Mouse (Mus musculus): ENCODE results near the gene Bmper.
A peak's percentile ranks its signal among the peaks of the same experiment; 100 is the strongest.

The Bmper gene

GRCm38 (mm10) chr9:23295569-23295968, 72.7 kb downstream of the Bmper start:
- DNase-seq (ENCODE audit: inconsistent age in 2 of 2, low spot score in 1 of 2) = no peak

GRCm38 (mm10) chr9:23297491-23298170, 74.8 kb downstream of the Bmper start:
- DNase-seq (ENCODE audit: inconsistent age in 2 of 2, low spot score in 1 of 2) = no peak

DNA sequence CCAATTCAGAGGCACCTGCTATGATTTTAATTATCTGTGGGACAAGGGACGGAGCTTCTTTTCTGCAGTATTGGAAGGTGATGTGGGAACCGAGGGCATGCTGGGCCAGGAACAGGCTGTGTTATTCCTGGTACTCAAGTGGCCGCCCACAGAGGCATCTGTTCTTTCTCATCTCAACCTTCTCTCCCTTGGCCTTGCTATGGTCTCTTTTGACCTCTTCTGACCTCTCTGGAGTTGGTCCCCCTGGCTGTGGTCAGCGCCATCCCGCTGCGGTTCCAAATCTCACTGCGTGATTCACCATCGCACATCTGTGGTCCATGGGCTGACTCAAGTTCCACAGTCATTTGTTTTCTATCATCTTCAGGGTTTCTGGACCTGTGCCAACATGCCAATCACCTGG, 77.5 kb downstream of the Bmper start:
- no peak for DNase-seq (ENCODE audit: inconsistent age in 2 of 2, low spot score in 1 of 2)

DNA sequence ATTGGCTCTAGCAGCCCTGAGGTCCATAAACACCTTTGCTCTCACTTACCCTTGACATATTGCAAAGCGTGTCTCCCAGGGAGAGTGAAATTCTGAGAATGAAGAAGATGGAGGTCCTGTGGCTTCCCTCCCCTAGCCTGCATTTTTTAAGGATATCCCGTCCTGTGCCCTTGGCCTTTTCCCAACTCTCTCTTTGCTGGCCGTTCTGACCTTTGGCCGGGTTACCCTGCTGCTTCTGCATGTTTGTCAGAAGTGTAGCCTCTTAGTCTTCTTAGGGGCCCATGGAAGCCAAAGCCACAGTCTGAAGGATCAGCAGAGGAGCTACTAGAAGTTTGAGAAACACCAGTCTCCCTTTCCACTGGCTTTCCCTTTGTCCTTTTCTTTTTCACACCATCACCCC, 82.8 kb downstream of the Bmper start:
- peak; percentile 33 to 61 for DNase-seq (ENCODE audit: inconsistent age in 2 of 2, low spot score in 1 of 2)

DNA sequence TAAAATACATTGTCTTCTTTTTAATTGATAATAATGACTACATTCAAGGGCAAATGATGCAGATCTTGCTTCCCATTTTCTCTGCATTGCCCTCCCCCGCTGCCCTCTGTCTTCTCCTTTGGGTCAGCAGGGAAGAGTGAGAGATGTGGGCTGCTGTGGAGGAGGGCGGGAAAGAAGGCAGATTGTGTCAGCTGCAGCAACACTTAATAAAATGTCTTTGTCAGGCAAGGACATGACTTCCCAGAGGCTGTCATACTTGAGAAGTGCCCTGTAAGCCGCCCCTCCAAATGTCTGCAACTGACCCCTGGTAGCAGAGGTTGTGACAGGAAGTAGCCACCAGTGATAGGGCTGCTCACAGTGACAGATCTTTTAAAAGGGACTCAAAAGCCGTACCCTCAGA, 83.3 kb downstream of the Bmper start:
- DNase-seq (ENCODE audit: inconsistent age in 2 of 2, low spot score in 1 of 2) = no peak

DNA sequence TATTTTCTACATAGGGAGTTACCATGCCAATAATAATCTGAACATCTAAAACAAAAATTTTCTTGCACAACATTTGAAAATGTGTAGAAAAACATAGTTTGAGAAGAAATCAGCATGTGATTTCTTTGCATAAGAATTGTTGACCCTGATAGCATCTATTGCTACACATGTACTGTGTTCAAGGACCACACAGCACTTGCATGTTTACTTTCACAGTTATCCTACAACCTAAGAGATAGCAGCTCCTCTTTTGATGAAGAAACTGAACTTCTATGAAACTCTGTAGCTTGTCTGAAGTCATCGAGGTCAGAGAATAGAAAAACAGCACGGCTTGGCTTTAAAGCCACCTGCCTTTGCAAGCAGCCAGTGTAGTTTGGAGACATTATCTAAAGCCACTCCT, 85.0 kb downstream of the Bmper start:
- DNase-seq (ENCODE audit: inconsistent age in 2 of 2, low spot score in 1 of 2) = no peak

DNA sequence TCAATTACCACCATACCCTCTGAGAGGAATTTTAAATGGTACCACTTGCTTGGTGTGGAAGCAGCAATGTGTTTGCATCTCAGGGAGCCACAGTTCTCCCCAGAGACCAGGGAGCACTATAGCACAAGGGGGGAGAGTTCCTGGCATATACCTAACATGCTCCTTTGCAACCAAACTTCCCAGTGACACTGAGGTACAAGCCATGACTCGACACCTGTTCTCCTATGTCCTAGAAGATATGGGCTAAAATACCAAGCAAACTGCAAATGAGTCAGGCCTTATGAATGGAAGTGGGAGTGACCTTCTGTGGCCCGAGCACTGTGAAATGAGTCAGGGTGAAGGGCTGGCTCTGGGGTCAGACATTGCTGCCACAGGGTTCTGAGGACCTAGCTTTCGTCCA, 88.1 kb downstream of the Bmper start:
- no peak for DNase-seq (ENCODE audit: inconsistent age in 2 of 2, low spot score in 1 of 2)

DNA sequence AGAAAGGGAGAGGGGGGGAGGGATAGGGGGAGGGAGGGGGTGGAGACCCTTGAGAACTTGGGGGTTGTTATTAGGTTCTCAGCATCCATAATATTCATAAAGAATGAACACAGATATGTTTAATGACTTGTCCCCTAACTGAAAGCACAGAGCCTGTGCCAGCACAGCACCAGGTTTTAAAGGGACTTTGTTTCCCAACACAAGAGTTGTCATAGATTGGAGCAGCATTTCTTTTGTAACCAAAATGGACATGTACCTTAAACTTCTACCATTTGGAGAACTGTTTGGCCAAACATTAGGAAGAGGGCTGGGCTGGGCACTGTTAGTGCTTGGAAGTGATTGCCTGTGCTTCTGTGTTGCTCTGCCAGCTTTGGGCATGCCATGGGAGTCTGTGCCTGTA, 89.1 kb downstream of the Bmper start:
- no peak for DNase-seq (ENCODE audit: inconsistent age in 2 of 2, low spot score in 1 of 2)

- no peak for DNase-seq (ENCODE audit: inconsistent age in 2 of 2, low spot score in 1 of 2)
These were observed 90.0 kb downstream of the Bmper start for GRCm38 (mm10) chr9:23312877-23313276.

- DNase-seq (ENCODE audit: inconsistent age in 2 of 2, low spot score in 1 of 2) = no peak
These were observed 92.9 kb downstream of the Bmper start for GRCm38 (mm10) chr9:23315631-23316330.

DNA sequence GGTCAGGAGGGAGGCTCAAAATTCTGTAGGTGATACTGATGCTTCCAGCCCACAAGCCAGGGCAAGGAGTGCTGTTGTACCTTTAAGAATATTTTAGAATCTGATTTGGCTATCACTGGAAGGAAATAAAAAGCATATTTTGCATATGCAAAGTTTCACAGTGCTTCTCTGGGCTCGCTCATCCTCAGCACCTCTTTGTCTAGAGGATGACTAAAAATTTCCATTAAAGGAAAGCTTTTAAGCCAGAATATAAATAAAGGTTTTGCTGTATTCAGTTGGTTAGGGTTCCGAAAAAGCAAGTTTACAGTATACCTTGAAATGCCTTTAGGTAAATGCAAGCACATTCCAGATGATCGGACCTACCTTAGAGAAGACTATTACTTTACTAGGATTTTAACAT, 105.0 kb downstream of the Bmper start:
- no peak for DNase-seq (ENCODE audit: inconsistent age in 2 of 2, low spot score in 1 of 2)

GRCm38 (mm10) chr9:23333041-23333622, 110.3 kb downstream of the Bmper start:
- DNase-seq (ENCODE audit: inconsistent age in 2 of 2, low spot score in 1 of 2) = no peak

DNA sequence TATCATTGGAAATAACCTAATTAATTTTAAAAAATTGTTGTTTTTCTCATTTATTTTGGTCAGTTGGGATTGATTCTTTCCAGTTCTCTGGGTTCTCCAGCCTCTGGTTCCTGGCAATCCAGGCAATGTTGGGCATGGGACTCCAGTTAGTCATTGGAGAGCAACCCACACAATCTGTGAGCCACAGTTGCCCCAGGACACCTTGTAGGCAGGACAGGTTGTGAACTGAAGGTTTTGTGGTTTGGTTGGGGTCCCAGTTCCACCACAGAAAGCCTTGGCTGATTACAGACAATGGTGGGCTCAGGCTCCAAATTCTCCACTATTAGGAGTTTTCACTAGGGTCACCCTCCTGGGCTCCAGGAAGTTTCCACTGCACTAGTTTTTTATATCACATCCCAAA, 117.7 kb downstream of the Bmper start:
- DNase-seq (ENCODE audit: inconsistent age in 2 of 2, low spot score in 1 of 2) = no peak

GRCm38 (mm10) chr9:23341246-23341645, 118.4 kb downstream of the Bmper start:
- DNase-seq (ENCODE audit: inconsistent age in 2 of 2, low spot score in 1 of 2) = no peak

DNA sequence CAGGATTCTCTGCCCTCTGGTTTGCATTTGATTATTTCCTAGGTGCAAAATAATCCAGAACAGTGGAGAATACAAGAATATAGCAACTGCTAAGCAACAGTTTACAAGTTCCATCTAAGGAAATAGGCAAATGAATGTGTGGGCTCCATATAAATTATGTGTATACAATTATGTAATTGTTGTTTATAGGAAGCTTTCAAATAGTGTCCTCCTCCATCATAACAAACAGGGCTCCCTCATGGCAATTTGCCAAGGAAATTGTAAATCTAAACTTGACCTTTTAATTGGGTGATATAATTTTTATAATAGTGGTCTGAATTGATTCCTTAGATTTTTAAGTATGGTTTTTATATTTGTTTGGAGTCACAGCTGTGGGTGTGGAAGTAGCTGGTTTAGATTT, 121.5 kb downstream of the Bmper start:
- no peak for DNase-seq (ENCODE audit: inconsistent age in 2 of 2, low spot score in 1 of 2)

GRCm38 (mm10) chr9:23345093-23345844, 122.4 kb downstream of the Bmper start:
- no peak for DNase-seq (ENCODE audit: inconsistent age in 2 of 2, low spot score in 1 of 2)

DNA sequence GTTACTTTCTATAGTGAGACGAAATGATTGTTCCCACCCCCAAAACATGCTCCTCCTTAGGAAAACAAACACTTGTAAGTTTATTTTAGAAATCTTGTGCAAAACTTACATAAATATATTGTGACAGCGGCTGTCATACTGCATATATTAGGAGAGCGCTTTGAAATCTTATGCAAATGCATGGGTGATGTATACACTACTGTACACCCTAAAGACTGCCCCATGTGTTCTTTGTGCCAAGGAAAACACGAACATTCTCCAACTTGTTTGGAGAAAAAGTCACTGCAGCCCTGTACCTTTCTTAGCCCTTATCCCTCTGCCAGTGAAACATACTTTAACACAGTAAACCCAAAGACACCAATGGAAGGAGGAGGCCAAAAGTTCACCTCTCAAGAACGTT, 126.7 kb downstream of the Bmper start:
- no peak for DNase-seq (ENCODE audit: inconsistent age in 2 of 2, low spot score in 1 of 2)

DNA sequence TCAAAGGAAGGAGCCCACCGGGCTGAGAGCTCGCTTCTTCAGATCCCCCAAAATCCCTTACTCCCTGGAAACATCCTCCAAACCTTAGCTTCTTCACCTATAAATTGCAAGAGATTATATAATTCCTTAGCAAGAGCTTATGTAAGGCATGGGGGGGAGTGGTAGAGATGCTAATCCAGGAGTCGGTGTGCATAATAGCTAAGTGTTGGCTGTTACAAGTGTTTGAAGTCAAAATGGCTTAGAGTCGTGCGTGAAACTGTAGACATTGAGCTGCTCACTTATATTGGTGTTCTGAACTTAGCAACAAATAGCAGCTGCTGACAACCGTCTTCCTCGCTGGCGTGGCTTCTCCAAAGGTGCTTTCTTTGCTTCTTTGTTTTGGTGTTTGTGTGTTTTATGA, 128.5 kb downstream of the Bmper start:
- no peak for DNase-seq (ENCODE audit: inconsistent age in 2 of 2, low spot score in 1 of 2)

DNA sequence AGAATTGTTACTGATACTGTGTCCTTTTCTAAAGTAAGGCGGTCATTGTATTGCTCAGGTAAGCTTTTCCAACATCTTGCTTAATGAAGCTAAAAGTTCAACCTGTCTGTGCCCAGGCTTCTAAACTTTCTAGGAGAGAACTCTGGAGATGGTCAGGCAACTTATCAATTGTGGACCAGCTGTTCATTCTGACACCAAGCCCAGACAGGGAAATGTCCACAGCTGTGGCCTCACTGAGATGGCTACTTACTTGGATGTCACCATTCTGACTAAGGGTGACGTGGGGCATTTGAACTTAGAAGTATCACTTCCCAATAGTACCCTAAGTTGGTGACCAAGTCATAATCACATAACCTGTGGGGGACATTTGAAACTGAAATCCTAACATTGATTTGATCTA, 129.5 kb downstream of the Bmper start:
- DNase-seq (ENCODE audit: inconsistent age in 2 of 2, low spot score in 1 of 2) = no peak

DNA sequence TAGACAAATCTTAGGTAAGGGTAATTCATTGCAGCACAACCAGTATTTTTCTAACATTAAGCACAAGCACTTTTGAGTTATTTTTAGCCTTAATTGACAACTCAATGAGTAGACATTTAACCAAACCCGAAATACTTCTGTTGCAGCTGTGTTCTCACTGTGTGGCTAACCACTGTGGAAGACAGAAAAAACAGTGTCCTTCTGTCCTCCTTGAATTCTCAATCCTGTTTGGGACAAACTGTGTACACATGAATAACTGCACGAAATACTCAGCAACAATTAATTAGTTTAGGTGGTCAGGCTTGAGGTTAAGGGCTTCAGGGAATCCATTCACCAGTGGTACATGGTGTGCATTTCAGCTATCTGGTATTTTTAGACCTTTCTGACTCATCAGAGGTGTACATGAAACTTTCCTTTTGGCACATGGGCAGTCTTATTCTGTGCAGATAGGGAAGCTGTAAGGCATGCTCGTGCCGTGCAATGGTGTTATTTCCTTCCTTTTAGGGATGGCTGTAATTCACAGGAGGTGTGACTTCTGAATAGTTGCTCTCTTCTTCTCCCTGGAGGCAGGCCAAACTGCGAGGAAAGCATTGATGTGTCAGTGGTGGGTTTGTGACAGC, 131.4 kb downstream of the Bmper start:
- peak in 1 of 2 experiments; percentile 37 for DNase-seq (ENCODE audit: inconsistent age in 2 of 2, low spot score in 1 of 2)

- peak in 1 of 2 experiments; percentile 72 for DNase-seq (ENCODE audit: inconsistent age in 2 of 2, low spot score in 1 of 2)
These were observed 135.2 kb downstream of the Bmper start for GRCm38 (mm10) chr9:23358108-23358507.

Data from adrenal gland, adult (tissue).